Mouse (Mus musculus): ENCODE results near the gene Aak1. TPM values are rescaled to one million over a fixed set of nuclear protein-coding genes. Genes with fewer than 3 reads are reported as not detected.

Gene Aak1
- total and polyA plus RNA-seq, 3 experiments: 2.8 to 21.0 (median 7.1) TPM

- TF ChIP-seq UBTF (IDR thresholded peaks at IDR 0.05; ENCODE audit: low read depth, low read length) (no peak), NELFE (IDR thresholded peaks at IDR 0.05; ENCODE audit: low read depth, low read length) (no peak), ELF1 (IDR thresholded peaks at IDR 0.05; ENCODE audit: low read depth, low read length) (no peak), JUN (IDR thresholded peaks at IDR 0.05; ENCODE audit: insufficient read depth, low read depth, low read length) (no peak), MEF2A (IDR thresholded peaks at IDR 0.05; ENCODE audit: borderline replicate concordance, low read depth, low read length) (no peak), KAT2A (IDR thresholded peaks at IDR 0.05; ENCODE audit: insufficient replicate concordance, low read length) (no peak), USF1 (IDR thresholded peaks at IDR 0.05; ENCODE audit: low read depth, low read length) (no peak), MAFK (IDR thresholded peaks at IDR 0.05; ENCODE audit: insufficient replicate concordance, low read length) (no peak), ETS1 (conservative IDR thresholded peaks at IDR 0.05; ENCODE audit: low read depth, low read length) (no peak), ZC3H11A (IDR thresholded peaks at IDR 0.05; ENCODE audit: low read depth, low read length) (no peak), NRF1 (IDR thresholded peaks at IDR 0.05; ENCODE audit: low read depth, low read length) (no peak), PAX5 (IDR thresholded peaks at IDR 0.05; ENCODE audit: low read length) (no peak), MXI1 (IDR thresholded peaks at IDR 0.05; ENCODE audit: low read depth, low read length) (no peak), SIN3A (IDR thresholded peaks at IDR 0.05; ENCODE audit: low read length) (no peak)
- dilution Hi-C loops (cut with MboI; ENCODE audit: extremely low pct_ligation_motif_present, extremely low pct_unique_long_range_greater_than_20kb, low sequenced_read_pairs) (no loop called here), in situ Hi-C loops (cut with MboI; ENCODE audit: low pct_ligation_motif_present, low pct_unique_long_range_greater_than_20kb, low sequenced_read_pairs) (no loop called here)
- Histone ChIP-seq H3K4me3 (replicated peaks in 1 of 3; ENCODE audit: low read depth in 2 of 3, low read length in 2 of 3, poor library complexity in 1 of 3) (no peak overlapping the region), H3K79me2 (replicated peaks; ENCODE audit: control insufficient read depth, extremely low read depth, insufficient read depth, poor library complexity, severe bottlenecking) (no peaks in the 10 kb centered on the region), H3K27ac (ENCODE audit: insufficient read depth, low read depth) (no peak overlapping the region), H3K27me3 (replicated peaks) (no peaks in the 10 kb centered on the region), H3K36me3 (replicated peaks in 1 of 2; ENCODE audit: control insufficient read depth in 1 of 2, insufficient read depth in 1 of 2, low read length in 1 of 2) (peaks cover 3 to 48% of the 10 kb centered on the region in 2 experiments), H3K9me3 (replicated peaks; ENCODE audit: low read length) (no peaks in the 10 kb centered on the region), H3K4me2 (ENCODE audit: insufficient read depth, low read depth, poor library complexity, severe bottlenecking) (no peak overlapping the region), H3K4me1 (ENCODE audit: control insufficient read depth in 1 of 2, insufficient read depth in 2 of 2) (0 out of 4 replicates have a peak, but pooled peaks cover 0 to 2% of the 10 kb centered on the region in 2 experiments), H3K9ac (ENCODE audit: insufficient read depth, low read depth) (no peak overlapping the region)
- no peak for DNase-seq (ENCODE audit: extremely low read depth)
Measured at GRCm38 (mm10) chr6:86978909-86979265, 129.6 kb downstream of the Aak1 start.

GRCm38 (mm10) chr6:86981206-86981605, 131.9 kb downstream of the Aak1 start:
- no peak for DNase-seq (ENCODE audit: extremely low read depth)
- Histone ChIP-seq H3K36me3 (replicated peaks in 1 of 2; ENCODE audit: control insufficient read depth in 1 of 2, insufficient read depth in 1 of 2, low read length in 1 of 2) (peaks cover 3 to 52% of the 10 kb centered on the region in 2 experiments), H3K79me2 (replicated peaks; ENCODE audit: control insufficient read depth, extremely low read depth, insufficient read depth, poor library complexity, severe bottlenecking) (no peaks in the 10 kb centered on the region), H3K9ac (ENCODE audit: insufficient read depth, low read depth) (no peak overlapping the region), H3K4me3 (replicated peaks in 1 of 3; ENCODE audit: low read depth in 2 of 3, low read length in 2 of 3, poor library complexity in 1 of 3) (no peak overlapping the region), H3K4me1 (ENCODE audit: control insufficient read depth in 1 of 2, insufficient read depth in 2 of 2) (peaks cover 0 to 12% of the 10 kb centered on the region in 2 experiments; a peak in 2 of 4 replicates), H3K27me3 (replicated peaks) (no peaks in the 10 kb centered on the region), H3K4me2 (ENCODE audit: insufficient read depth, low read depth, poor library complexity, severe bottlenecking) (no peak overlapping the region), H3K9me3 (replicated peaks; ENCODE audit: low read length) (no peaks in the 10 kb centered on the region), H3K27ac (ENCODE audit: insufficient read depth, low read depth) (no peak overlapping the region)
- dilution Hi-C loops (cut with MboI; ENCODE audit: extremely low pct_ligation_motif_present, extremely low pct_unique_long_range_greater_than_20kb, low sequenced_read_pairs) (no loop called here), in situ Hi-C loops (cut with MboI; ENCODE audit: low pct_ligation_motif_present, low pct_unique_long_range_greater_than_20kb, low sequenced_read_pairs) (no loop called here)
- TF ChIP-seq UBTF (IDR thresholded peaks at IDR 0.05; ENCODE audit: low read depth, low read length): no peak
- TF ChIP-seq NELFE (IDR thresholded peaks at IDR 0.05; ENCODE audit: low read depth, low read length): no peak
- no peak for TF ChIP-seq ZKSCAN1 (IDR thresholded peaks at IDR 0.05; ENCODE audit: borderline replicate concordance, low read depth, low read length)
- no peak for TF ChIP-seq TBP (conservative IDR thresholded peaks at IDR 0.05; ENCODE audit: low read depth, low read length)
- TF ChIP-seq MEF2A (IDR thresholded peaks at IDR 0.05; ENCODE audit: borderline replicate concordance, low read depth, low read length): no peak
- TF ChIP-seq MAFK (IDR thresholded peaks at IDR 0.05; ENCODE audit: insufficient replicate concordance, low read length): no peak
- TF ChIP-seq ETS1 (conservative IDR thresholded peaks at IDR 0.05; ENCODE audit: low read depth, low read length): no peak
- no peak for TF ChIP-seq PAX5 (IDR thresholded peaks at IDR 0.05; ENCODE audit: low read length)
